Mouse (Mus musculus) skeletal muscle tissue, adult 2 months (tissue): Measurements from ENCODE around the gene Vmn2r102.

Experiments
- DNase-seq: peaks from one replicate; pipeline ENCODE4 v3.0.0-alpha.2; 2012; ENCODE audit warnings: low read depth, low spot score

Gene Vmn2r102

DNA sequence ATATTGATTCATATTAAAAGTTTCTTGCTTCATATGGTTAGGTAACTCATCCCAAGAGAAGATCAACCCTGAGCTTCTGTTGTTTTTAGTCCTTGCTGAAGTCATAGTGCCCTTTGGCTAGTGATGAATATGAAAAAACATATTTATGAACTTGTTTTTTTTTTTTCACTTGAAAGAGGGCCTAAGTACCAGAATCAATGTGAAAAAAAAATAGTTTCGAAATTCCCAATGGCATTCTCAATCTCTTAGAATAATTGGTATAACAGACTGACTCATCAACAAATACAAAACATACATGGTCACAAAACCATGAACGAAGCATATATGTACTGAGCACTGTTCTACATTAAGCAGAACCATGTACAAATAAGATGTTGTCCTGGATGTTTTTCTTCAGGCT, at the start of gene Vmn2r102:
Gene Vmn2r102 (plus strand): TSS at position 301 of the 400 bp plus-strand sequence.
- DNase-seq = no peak

DNA sequence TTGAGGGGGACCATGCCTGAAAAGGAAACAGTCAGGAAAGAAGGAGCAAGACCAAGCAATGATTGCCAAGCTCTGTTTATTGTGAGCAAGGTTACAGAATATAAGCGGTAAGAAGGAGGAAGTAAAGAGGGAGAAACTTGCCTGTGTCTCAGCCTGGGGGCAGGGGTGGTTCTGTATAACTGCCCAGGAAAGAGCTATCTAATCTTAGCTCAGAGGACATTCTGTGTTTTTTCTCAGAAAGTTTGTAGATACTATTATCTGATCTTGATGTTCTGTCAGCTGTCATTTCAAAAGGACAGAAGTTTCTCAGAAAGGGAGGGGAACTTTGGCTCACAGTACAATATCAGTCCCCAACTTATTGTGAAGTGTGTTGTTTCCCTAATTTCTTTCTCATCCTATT, 30.8 kb upstream of the Vmn2r102 start:
- DNase-seq = no peak

DNA sequence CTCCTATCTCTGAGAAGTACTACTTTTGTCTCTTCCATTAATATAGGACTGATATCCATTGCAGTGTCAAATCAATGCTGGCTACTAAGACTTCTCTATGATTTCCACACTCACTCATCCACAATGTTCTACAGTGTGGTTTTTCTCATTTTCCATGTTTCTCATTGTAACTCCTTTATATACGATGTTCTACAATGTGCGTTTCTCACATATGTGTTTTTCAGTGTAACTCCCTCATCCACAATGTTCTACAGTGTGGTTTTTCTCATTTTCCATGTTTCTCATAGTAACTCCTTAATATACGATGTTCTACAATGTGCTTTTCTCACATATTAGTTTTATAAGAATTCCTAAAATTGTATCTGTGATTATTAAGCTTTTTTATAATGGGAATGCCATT, 1.7 kb upstream of the Vmn2r102 start:
- DNase-seq = no peak

- DNase-seq = no peak
These were observed 31.9 kb downstream of the Vmn2r102 start for GRCm38 (mm10) chr17:19692062-19692461.
